Mouse (Mus musculus): ENCODE measurements around the gene Snrpd2.

- TF ChIP-seq POLR2A (IDR thresholded peaks at IDR 0.05; ENCODE audit: control insufficient read depth, extremely low read depth, insufficient read depth, low read length, poor library complexity) (no peak), CTCF (IDR thresholded peaks at IDR 0.05; ENCODE audit: borderline replicate concordance, control insufficient read depth, extremely low read depth, insufficient read depth, low read length, poor library complexity) (no peak)
These were observed 1.2 kb upstream of the Snrpd2 start for GRCm38 (mm10) chr7:19148180-19148874.
